Mouse (Mus musculus) midbrain, embryonic 11.5 days (tissue): ENCODE measurements around the gene Sipa1l1. TPM values are rescaled to one million over a fixed set of nuclear protein-coding genes. Genes with fewer than 3 reads are reported as not detected.

Source experiments
- ATAC-seq: fragments of 200-750 bp; cut with Nextera tagmentation; 2 replicates; pipeline ENCODE4 v1.8.0; 2017; ENCODE audit warnings: moderate TSS enrichment, moderate library complexity; ENCODE audit not compliant: low FRiP score
- DNase-seq: peaks from one replicate; pipeline ENCODE4 v3.0.0; 2015; ENCODE audit warnings: low spot score; ENCODE audit errors: missing footprints
- H3K27ac ChIP-seq: fragments of 300-500 bp; sonication (generic); 2 replicates; pipeline ENCODE4 v1.5.1; 2014; ENCODE audit warnings: low read depth, low read length
- H3K27me3 ChIP-seq: fragments of 300-500 bp; sonication (generic); 2 replicates; pipeline ENCODE4 v1.6.1; 2014; ENCODE audit warnings: mild to moderate bottlenecking, low read length, moderate library complexity, mixed read lengths; ENCODE audit not compliant: control insufficient read depth, insufficient read depth
- H3K36me3 ChIP-seq: fragments of 300-500 bp; sonication (generic); 2 replicates; pipeline ENCODE4 v1.6.1; 2014; ENCODE audit warnings: mild to moderate bottlenecking, low read length, moderate library complexity, mixed read lengths; ENCODE audit not compliant: control insufficient read depth, insufficient read depth
- H3K4me1 ChIP-seq: fragments of 300-500 bp; sonication (generic); 2 replicates; pipeline ENCODE4 v1.6.1; 2014; ENCODE audit warnings: low read length; ENCODE audit not compliant: control insufficient read depth, insufficient read depth
- H3K4me2 ChIP-seq: fragments of 300-500 bp; sonication (generic); 2 replicates; pipeline ENCODE4 v1.6.1; 2014; ENCODE audit warnings: mild to moderate bottlenecking, moderate library complexity
- H3K4me3 ChIP-seq: fragments of 300-500 bp; sonication (generic); 2 replicates; pipeline ENCODE4 v1.5.1; 2014; ENCODE audit warnings: low read depth, low read length
- H3K9ac ChIP-seq: fragments of 300-500 bp; sonication (generic); 2 replicates; pipeline ENCODE4 v1.6.1; 2014; ENCODE audit warnings: low read length
- H3K9me3 ChIP-seq: fragments of 300-500 bp; sonication (generic); 2 replicates; pipeline ENCODE4 v1.6.1; 2016; ENCODE audit warnings: low read length; ENCODE audit not compliant: control insufficient read depth
- WGBS: fragments of 180-500 bp; shearing (Covaris S2); extraction: QIAGEN DNeasy Blood & Tissue Kit; methylation state at CpG from one replicate; pipeline ENCODE4 v1.1.7; 2014; 5-methylcytosine and 5-hydroxymethylcytosine counted together
- polyA plus RNA-seq: library from polyadenylated mRNA; unstranded; fragments of >200 nt; fragmentation: Nextera tagmentation; extraction: Ambion mirVana; gene quantifications from 2 replicates; pipeline ENCODE4 v1.2.1, GENCODE M21; 2014

Gene Sipa1l1
- polyA plus RNA-seq, 1 experiment from 2014 or later, result 24.1 TPM

- ATAC-seq (no peak), DNase-seq (peak; percentile 83)
- H3K27me3 ChIP-seq, result no peaks in the 10 kb centered on the region
- no peak overlapping the region for H3K4me3 ChIP-seq
- no peaks in the 10 kb centered on the region for H3K36me3 ChIP-seq
- 70% methylated on average over 3 of the region's 3 CpGs for WGBS
- no peak overlapping the region for H3K4me2 ChIP-seq
- no peaks in the 10 kb centered on the region for H3K9me3 ChIP-seq
- H3K27ac ChIP-seq, result no peak overlapping the region
- H3K9ac ChIP-seq, result no peak overlapping the region
- H3K4me1 ChIP-seq, result peaks cover 23% of the 10 kb centered on the region
Observed at GRCm38 (mm10) chr12:82371266-82371665, 202.1 kb downstream of the Sipa1l1 start.

GRCm38 (mm10) chr12:82374020-82374419 lies 204.9 kb downstream of the Sipa1l1 start:
- no peaks in the 10 kb centered on the region for H3K9me3 ChIP-seq
- DNase-seq, result no peak
- ATAC-seq, result no peak
- no peak overlapping the region for H3K4me3 ChIP-seq
- H3K27me3 ChIP-seq, result no peaks in the 10 kb centered on the region
- H3K27ac ChIP-seq, result no peak overlapping the region
- peaks cover 23% of the 10 kb centered on the region for H3K4me1 ChIP-seq
- no peak overlapping the region for H3K9ac ChIP-seq
- H3K4me2 ChIP-seq, result no peak overlapping the region
- no peaks in the 10 kb centered on the region for H3K36me3 ChIP-seq

- WGBS, result 91% methylated on average over 3 of the region's 3 CpGs
- Histone ChIP-seq H3K9ac (no peak overlapping the region), H3K27ac (no peak overlapping the region), H3K27me3 (no peaks in the 10 kb centered on the region), H3K4me3 (no peak overlapping the region), H3K4me1 (0 out of 2 replicates have a peak, but pooled peaks cover 2% of the 10 kb centered on the region), H3K9me3 (no peaks in the 10 kb centered on the region), H3K4me2 (no peak overlapping the region), H3K36me3 (peaks cover 2% of the 10 kb centered on the region; the same call in 1 of the 2 replicates)
- peak; percentile 59 for DNase-seq
- ATAC-seq, result no peak
Observed at GRCm38 (mm10) chr12:82382932-82383331, 213.8 kb downstream of the Sipa1l1 start.

- DNase-seq, result peak; percentile 23
- 87% methylated on average over 8 of the region's 8 CpGs for WGBS
Observed at GRCm38 (mm10) chr12:82384719-82385118, 215.6 kb downstream of the Sipa1l1 start.

GRCm38 (mm10) chr12:82387042-82387441 lies 217.9 kb downstream of the Sipa1l1 start:
- 84% methylated on average over 3 of the region's 3 CpGs for WGBS
- Histone ChIP-seq H3K36me3 (peaks cover 2% of the 10 kb centered on the region; the same call in 1 of the 2 replicates), H3K27ac (no peak overlapping the region), H3K4me2 (no peak overlapping the region), H3K9me3 (no peaks in the 10 kb centered on the region), H3K9ac (no peak overlapping the region), H3K4me3 (no peak overlapping the region), H3K4me1 (0 out of 2 replicates have a peak, but pooled peaks cover 2% of the 10 kb centered on the region), H3K27me3 (no peaks in the 10 kb centered on the region)
- DNase-seq, result no peak
- no peak for ATAC-seq

More at GRCm38 (mm10) chr12:82384719-82385118, 215.6 kb downstream of the Sipa1l1 start:
- no peak for ATAC-seq
- Histone ChIP-seq H3K4me2 (no peak overlapping the region), H3K27ac (no peak overlapping the region), H3K4me3 (no peak overlapping the region), H3K4me1 (0 out of 2 replicates have a peak, but pooled peaks cover 2% of the 10 kb centered on the region), H3K9me3 (no peaks in the 10 kb centered on the region), H3K27me3 (no peaks in the 10 kb centered on the region), H3K9ac (no peak overlapping the region), H3K36me3 (peaks cover 2% of the 10 kb centered on the region; the same call in 1 of the 2 replicates)

- H3K9me3 ChIP-seq, result no peaks in the 10 kb centered on the region
- H3K27me3 ChIP-seq, result no peaks in the 10 kb centered on the region
- H3K4me1 ChIP-seq, result no peaks in the 10 kb centered on the region
- H3K36me3 ChIP-seq, result peaks cover 2% of the 10 kb centered on the region; the same call in 1 of the 2 replicates
- H3K9ac ChIP-seq, result no peak overlapping the region
- no peak for DNase-seq
- no peak for ATAC-seq
- no peak overlapping the region for H3K4me2 ChIP-seq
- WGBS, result 95% methylated on average over 3 of the region's 3 CpGs
- H3K27ac ChIP-seq, result no peak overlapping the region
- no peak overlapping the region for H3K4me3 ChIP-seq
Observed at GRCm38 (mm10) chr12:82387647-82388046, 218.5 kb downstream of the Sipa1l1 start.

GRCm38 (mm10) chr12:82388144-82388543 lies 219.0 kb downstream of the Sipa1l1 start:
- Histone ChIP-seq H3K4me3 (no peak overlapping the region), H3K9ac (no peak overlapping the region), H3K27me3 (no peaks in the 10 kb centered on the region), H3K36me3 (peaks cover 2% of the 10 kb centered on the region; the same call in 1 of the 2 replicates), H3K4me2 (no peak overlapping the region), H3K4me1 (no peaks in the 10 kb centered on the region), H3K9me3 (no peaks in the 10 kb centered on the region), H3K27ac (no peak overlapping the region)
- DNase-seq, result no peak
- ATAC-seq, result no peak

GRCm38 (mm10) chr12:82394118-82394861 lies 225.2 kb downstream of the Sipa1l1 start:
- Histone ChIP-seq H3K4me3 (no peak overlapping the region), H3K9ac (no peak overlapping the region), H3K9me3 (no peaks in the 10 kb centered on the region), H3K4me2 (no peak overlapping the region), H3K36me3 (no peaks in the 10 kb centered on the region; the same call in 1 of the 2 replicates), H3K27me3 (no peaks in the 10 kb centered on the region), H3K27ac (no peak overlapping the region), H3K4me1 (no peaks in the 10 kb centered on the region)
- no peak for ATAC-seq
- 79% methylated on average over 8 of the region's 8 CpGs for WGBS
- DNase-seq, result no peak

- 91% methylated on average over 4 of the region's 4 CpGs for WGBS
- DNase-seq, result no peak
- no peak for ATAC-seq
- no peak overlapping the region for H3K4me2 ChIP-seq
- H3K4me1 ChIP-seq, result no peaks in the 10 kb centered on the region
- no peak overlapping the region for H3K4me3 ChIP-seq
- H3K36me3 ChIP-seq, result no peaks in the 10 kb centered on the region; the same call in 1 of the 2 replicates
- no peak overlapping the region for H3K9ac ChIP-seq
- no peaks in the 10 kb centered on the region for H3K9me3 ChIP-seq
- no peak overlapping the region for H3K27ac ChIP-seq
- H3K27me3 ChIP-seq, result no peaks in the 10 kb centered on the region
Observed at GRCm38 (mm10) chr12:82395194-82395593, 226.1 kb downstream of the Sipa1l1 start.
